Mouse (Mus musculus) kidney, embryonic 14.5 days (tissue): ENCODE results near the gene Ednrb. TPM values are rescaled to one million over a fixed set of nuclear protein-coding genes. Genes with fewer than 3 reads are reported as not detected.

Experiments used
- ATAC-seq: fragments of 200-750 bp; cut with Nextera tagmentation; 2 replicates; pipeline ENCODE4 v1.8.0; 2017; ENCODE audit warnings: moderate number of reproducible peaks, mild to moderate bottlenecking, moderate TSS enrichment, moderate library complexity; ENCODE audit not compliant: low FRiP score, low TSS enrichment
- H3K27ac ChIP-seq: fragments of 300-500 bp; sonication (generic); 2 replicates; pipeline ENCODE4 v1.5.1; 2014; ENCODE audit warnings: low read depth, mild to moderate bottlenecking, low read length, moderate library complexity, mixed read lengths
- H3K27me3 ChIP-seq: fragments of 300-500 bp; sonication (generic); 2 replicates; pipeline ENCODE4 v1.6.1; 2014; ENCODE audit warnings: mild to moderate bottlenecking, low read length; ENCODE audit not compliant: control insufficient read depth, insufficient read depth
- H3K36me3 ChIP-seq: fragments of 300-500 bp; sonication (generic); 2 replicates; pipeline ENCODE4 v1.6.1; 2014; ENCODE audit warnings: low read length, mixed read lengths; ENCODE audit not compliant: control insufficient read depth, insufficient read depth
- H3K4me1 ChIP-seq: fragments of 300-500 bp; sonication (generic); 2 replicates; pipeline ENCODE4 v1.6.1; 2014; ENCODE audit warnings: low read length, mixed read lengths; ENCODE audit not compliant: control insufficient read depth, insufficient read depth
- H3K4me2 ChIP-seq: fragments of 300-500 bp; sonication (generic); replicated peaks from 2 replicates; pipeline ENCODE4 v1.6.1; 2014; ENCODE audit warnings: low read depth, mild to moderate bottlenecking, low read length
- H3K4me3 ChIP-seq: fragments of 300-500 bp; sonication (generic); 2 replicates; pipeline ENCODE4 v1.5.1; 2014; ENCODE audit warnings: mild to moderate bottlenecking, low read length
- H3K9ac ChIP-seq: fragments of 300-500 bp; sonication (generic); 2 replicates; pipeline ENCODE4 v1.6.1; 2014; ENCODE audit warnings: low read depth, mild to moderate bottlenecking, low read length, moderate library complexity
- H3K9me3 ChIP-seq: fragments of 300-500 bp; sonication (generic); 2 replicates; pipeline ENCODE4 v1.6.1; 2016; ENCODE audit warnings: low read length; ENCODE audit not compliant: control insufficient read depth
- WGBS: fragments of 180-500 bp; shearing (Covaris S2); extraction: QIAGEN DNeasy Blood & Tissue Kit; methylation state at CpG from one replicate; pipeline ENCODE4 v1.1.7; 2014; 5-methylcytosine and 5-hydroxymethylcytosine counted together
- polyA plus RNA-seq: library from polyadenylated mRNA; unstranded; fragments of >200 nt; fragmentation: Nextera tagmentation; extraction: Ambion mirVana; gene quantifications from 2 replicates; pipeline ENCODE4 v1.2.1, GENCODE M21; 2014

Gene Ednrb
- polyA plus RNA-seq, 1 experiment from 2014 or later: 37.5 TPM

GRCm38 (mm10) chr14:103850071-103850845 is 6.1 kb upstream of the Ednrb start:
- Histone ChIP-seq H3K9ac (no peak overlapping the region), H3K27me3 (no peaks in the 10 kb centered on the region), H3K9me3 (peaks cover 3% of the 10 kb centered on the region; the same call in 1 of the 2 replicates), H3K36me3 (no peaks in the 10 kb centered on the region), H3K27ac (no peak overlapping the region), H3K4me3 (no peak overlapping the region), H3K4me1 (no peaks in the 10 kb centered on the region), H3K4me2 (no peak overlapping the region)
- ATAC-seq: no peak
- 75% methylated on average over 7 of the region's 7 CpGs for WGBS

- H3K27me3 ChIP-seq: no peaks in the 10 kb centered on the region
- no peak overlapping the region for H3K27ac ChIP-seq
- no peak overlapping the region for H3K9ac ChIP-seq
- ATAC-seq: no peak
- no peaks in the 10 kb centered on the region for H3K36me3 ChIP-seq
- H3K4me2 ChIP-seq: no peak overlapping the region
- WGBS: 92% methylated on average over 2 of the region's 2 CpGs
- H3K4me3 ChIP-seq: no peak overlapping the region
- no peaks in the 10 kb centered on the region for H3K4me1 ChIP-seq
- peaks cover 3% of the 10 kb centered on the region; the same call in 1 of the 2 replicates for H3K9me3 ChIP-seq
Measured at GRCm38 (mm10) chr14:103845716-103846115, 1.5 kb upstream of the Ednrb start.

- no peak overlapping the region for H3K27ac ChIP-seq
- no peaks in the 10 kb centered on the region for H3K9me3 ChIP-seq
- no peak for ATAC-seq
- H3K4me1 ChIP-seq: no peaks in the 10 kb centered on the region
- no peak overlapping the region for H3K4me2 ChIP-seq
- H3K4me3 ChIP-seq: no peak overlapping the region
- H3K36me3 ChIP-seq: no peaks in the 10 kb centered on the region
- WGBS: 79% methylated on average over 7 of the region's 7 CpGs
- no peak overlapping the region for H3K9ac ChIP-seq
- no peaks in the 10 kb centered on the region for H3K27me3 ChIP-seq
Measured at GRCm38 (mm10) chr14:103844944-103845343, 742 bp upstream of the Ednrb start.

GRCm38 (mm10) chr14:103843371-103844001 is 716 bp downstream of the Ednrb start:
- Histone ChIP-seq H3K27ac (no peak overlapping the region), H3K27me3 (no peaks in the 10 kb centered on the region), H3K4me1 (0 out of 2 replicates have a peak, but pooled peaks cover 4% of the 10 kb centered on the region), H3K36me3 (no peaks in the 10 kb centered on the region), H3K9me3 (no peaks in the 10 kb centered on the region), H3K4me3 (peak overlapping the region; percentile 50), H3K9ac (peak overlapping the region; percentile 50; the same call in 1 of the 2 replicates), H3K4me2 (peak overlapping the region; percentile 83)
- peak; percentile 76 for ATAC-seq
- WGBS: under 1% methylated on average over 30 of the region's 30 CpGs

- Histone ChIP-seq H3K27ac (no peak overlapping the region), H3K27me3 (no peaks in the 10 kb centered on the region), H3K4me1 (0 out of 2 replicates have a peak, but pooled peaks cover 4% of the 10 kb centered on the region), H3K9me3 (no peaks in the 10 kb centered on the region), H3K4me3 (peak overlapping the region; percentile 50), H3K36me3 (no peaks in the 10 kb centered on the region), H3K4me2 (peak overlapping the region; percentile 83), H3K9ac (peak overlapping the region; percentile 50; the same call in 1 of the 2 replicates)
- peak; percentile 15; the same call in 1 of the 2 replicates for ATAC-seq
- 10% methylated on average over 16 of the region's 16 CpGs for WGBS
Measured at GRCm38 (mm10) chr14:103842896-103843295, 1.3 kb downstream of the Ednrb start.

- no peak overlapping the region for H3K4me2 ChIP-seq
- no peaks in the 10 kb centered on the region for H3K27me3 ChIP-seq
- H3K9me3 ChIP-seq: no peaks in the 10 kb centered on the region
- no peak overlapping the region for H3K9ac ChIP-seq
- no peak for ATAC-seq
- WGBS: 83% methylated on average over 2 of the region's 2 CpGs
- no peaks in the 10 kb centered on the region for H3K36me3 ChIP-seq
- no peak overlapping the region for H3K4me3 ChIP-seq
- 0 out of 2 replicates have a peak, but pooled peaks cover 6% of the 10 kb centered on the region for H3K4me1 ChIP-seq
- no peak overlapping the region for H3K27ac ChIP-seq
Measured at GRCm38 (mm10) chr14:103840436-103840835, 3.8 kb downstream of the Ednrb start.

GRCm38 (mm10) chr14:103838887-103839286 is 5.3 kb downstream of the Ednrb start:
- no peaks in the 10 kb centered on the region for H3K36me3 ChIP-seq
- no peak overlapping the region for H3K4me3 ChIP-seq
- 72% methylated on average over 5 of the region's 5 CpGs for WGBS
- H3K27ac ChIP-seq: no peak overlapping the region
- H3K9ac ChIP-seq: no peak overlapping the region
- no peaks in the 10 kb centered on the region for H3K9me3 ChIP-seq
- H3K4me2 ChIP-seq: no peak overlapping the region
- H3K4me1 ChIP-seq: peaks cover 15% of the 10 kb centered on the region; the same call in 1 of the 2 replicates
- no peak for ATAC-seq
- no peaks in the 10 kb centered on the region for H3K27me3 ChIP-seq

- Histone ChIP-seq H3K27ac (no peak overlapping the region), H3K27me3 (no peaks in the 10 kb centered on the region), H3K4me3 (no peak overlapping the region), H3K36me3 (no peaks in the 10 kb centered on the region), H3K9me3 (no peaks in the 10 kb centered on the region), H3K4me1 (peaks cover 18% of the 10 kb centered on the region; the same call in 1 of the 2 replicates), H3K9ac (no peak overlapping the region), H3K4me2 (no peak overlapping the region)
- peak; percentile 82 for ATAC-seq
- WGBS: 26% methylated on average over 7 of the region's 7 CpGs
Measured at GRCm38 (mm10) chr14:103834589-103834988, 9.6 kb downstream of the Ednrb start.

GRCm38 (mm10) chr14:103834147-103834546 is 10.1 kb downstream of the Ednrb start:
- no peaks in the 10 kb centered on the region for H3K27me3 ChIP-seq
- no peak overlapping the region for H3K9ac ChIP-seq
- H3K4me1 ChIP-seq: peaks cover 18% of the 10 kb centered on the region; the same call in 1 of the 2 replicates
- no peak overlapping the region for H3K4me3 ChIP-seq
- 64% methylated on average over 3 of the region's 3 CpGs for WGBS
- no peaks in the 10 kb centered on the region for H3K9me3 ChIP-seq
- H3K27ac ChIP-seq: no peak overlapping the region
- H3K4me2 ChIP-seq: no peak overlapping the region
- ATAC-seq: no peak
- no peaks in the 10 kb centered on the region for H3K36me3 ChIP-seq
